Mouse (Mus musculus) common myeloid progenitor, adult 5-6 weeks (primary cell): ENCODE data around the gene Ccdc40. TPM values are rescaled to one million over a fixed set of nuclear protein-coding genes. Genes with fewer than 3 reads are reported as not detected.
"Not testable (repeated sequence)": the region's sequence is repeated elsewhere in the genome, so short reads cannot be mapped to it uniquely, and the experiment has no call there.

Experiments used
- ATAC-seq: replicated peaks from 2 replicates; pipeline ENCODE4 v1.8.0; 2016; ENCODE audit warnings: low read depth, mild to moderate bottlenecking, moderate TSS enrichment, inconsistent platforms; ENCODE audit not compliant: poor library complexity, severe bottlenecking
- total RNA-seq: library from RNA; stranded (forward); fragments of 200-1000, 187-1606 nt; gene quantifications from 2 replicates; pipeline ENCODE4 v1.2.3, GENCODE M21; 2017

Ccdc40 gene
- total RNA-seq, 1 experiment from 2014 or later = 24.3 TPM

DNA sequence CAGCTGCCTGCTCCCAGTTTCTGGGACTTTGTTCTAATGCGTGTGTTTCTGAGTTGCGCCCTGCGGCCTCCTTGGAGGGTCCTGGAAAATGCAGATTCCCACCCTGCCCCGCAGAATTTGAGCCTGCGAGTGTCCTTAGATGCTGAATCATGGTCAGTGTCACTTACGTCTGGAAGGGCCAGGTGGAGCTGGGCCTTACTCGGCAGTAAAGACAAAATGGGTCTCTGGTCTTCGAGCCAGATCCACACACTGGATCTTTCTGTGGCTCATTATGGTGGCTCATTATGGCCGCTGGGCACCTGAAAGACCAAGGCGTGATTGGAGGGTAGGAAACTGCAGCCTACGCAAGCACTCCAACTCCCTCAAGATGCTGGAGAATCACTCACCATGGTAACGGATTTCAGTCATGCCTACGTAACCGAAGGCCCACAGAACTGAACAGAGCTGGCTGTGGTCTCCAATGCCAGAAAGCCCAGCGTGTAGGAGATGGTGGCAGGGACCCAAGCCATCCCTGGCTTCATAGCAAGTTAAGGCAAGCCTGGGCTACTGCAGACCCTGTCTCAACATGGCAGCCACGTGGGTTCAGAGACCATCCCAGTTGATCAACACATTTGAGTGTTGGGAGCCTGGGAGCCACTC lies 40.3 kb downstream of the Ccdc40 start:
- ATAC-seq = no peak

DNA sequence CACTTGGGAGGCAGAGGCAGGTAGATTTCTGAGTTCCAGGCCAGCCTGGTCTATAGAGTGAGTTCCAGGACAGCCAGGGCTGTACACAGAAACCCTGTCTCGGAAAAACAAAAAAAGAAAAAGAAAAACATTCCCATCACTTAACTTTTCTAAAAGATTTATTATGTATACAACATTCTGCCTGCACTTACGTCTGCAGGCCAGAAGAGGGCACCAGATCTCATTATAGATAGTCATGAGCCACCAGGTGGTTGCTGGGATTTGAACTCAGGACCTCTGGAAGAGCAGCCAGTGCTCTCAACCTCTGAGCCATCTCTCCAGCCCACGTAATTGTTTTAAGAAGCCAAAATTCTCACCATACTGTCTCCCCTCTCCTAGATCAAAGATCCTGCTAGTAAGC lies 44.1 kb downstream of the Ccdc40 start:
- not testable (repeated sequence) for ATAC-seq

GRCm38 (mm10) chr11:119273186-119273930 lies 45.0 kb downstream of the Ccdc40 start:
- peak; percentile 26; the same call in 1 of the 2 replicates for ATAC-seq

- ATAC-seq = no peak
Measured at GRCm38 (mm10) chr11:119281030-119281429, 52.7 kb downstream of the Ccdc40 start.

DNA sequence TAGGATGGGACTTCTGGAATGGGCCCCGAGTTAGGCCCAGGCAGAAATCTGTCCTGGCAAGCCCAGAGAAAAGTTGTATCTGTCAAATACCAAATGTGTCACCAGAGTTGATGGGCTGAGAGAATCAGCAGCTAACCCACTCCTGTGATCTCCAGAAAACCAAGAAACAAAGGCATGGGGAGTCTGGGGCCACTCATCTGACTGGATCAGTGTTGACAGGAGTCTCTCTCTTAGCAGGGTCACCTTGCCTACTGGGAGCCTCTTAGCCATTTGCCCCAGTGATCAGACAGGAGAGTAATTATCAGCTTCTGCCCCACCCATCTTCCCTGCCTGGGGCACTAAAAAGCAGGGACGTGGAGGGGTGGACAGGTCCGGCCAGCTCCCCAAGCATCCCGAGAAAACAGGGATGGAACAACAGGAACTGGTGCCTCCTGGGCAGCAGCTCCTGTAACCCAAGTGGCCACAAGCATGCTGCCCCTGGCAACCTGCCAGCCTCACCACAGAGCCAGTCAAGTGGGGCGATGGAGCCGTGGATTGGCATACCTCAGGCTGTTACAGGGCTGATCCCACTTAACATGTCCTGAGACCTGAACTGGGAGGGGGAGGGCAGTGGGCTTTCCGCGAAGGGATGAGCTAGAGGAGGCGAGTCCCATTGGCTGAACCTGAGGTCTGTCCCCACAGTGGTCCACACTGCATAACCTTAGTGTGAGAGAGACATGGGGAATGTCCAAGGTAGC lies 57.6 kb downstream of the Ccdc40 start:
- no peak for ATAC-seq

GRCm38 (mm10) chr11:119287207-119287992 lies 59.0 kb downstream of the Ccdc40 start:
- no peak for ATAC-seq

GRCm38 (mm10) chr11:119292861-119293260 lies 64.5 kb downstream of the Ccdc40 start:
- not testable (repeated sequence) for ATAC-seq

GRCm38 (mm10) chr11:119297996-119298395 lies 69.6 kb downstream of the Ccdc40 start:
- ATAC-seq = no peak

- no peak for ATAC-seq
Measured at GRCm38 (mm10) chr11:119298917-119299316, 70.5 kb downstream of the Ccdc40 start.

GRCm38 (mm10) chr11:119299391-119300245 lies 71.2 kb downstream of the Ccdc40 start, which contains the start of gene Eif4a3:
Eif4a3 (minus strand) TSS chr11:119300089.
- peak; percentile 84 for ATAC-seq

DNA sequence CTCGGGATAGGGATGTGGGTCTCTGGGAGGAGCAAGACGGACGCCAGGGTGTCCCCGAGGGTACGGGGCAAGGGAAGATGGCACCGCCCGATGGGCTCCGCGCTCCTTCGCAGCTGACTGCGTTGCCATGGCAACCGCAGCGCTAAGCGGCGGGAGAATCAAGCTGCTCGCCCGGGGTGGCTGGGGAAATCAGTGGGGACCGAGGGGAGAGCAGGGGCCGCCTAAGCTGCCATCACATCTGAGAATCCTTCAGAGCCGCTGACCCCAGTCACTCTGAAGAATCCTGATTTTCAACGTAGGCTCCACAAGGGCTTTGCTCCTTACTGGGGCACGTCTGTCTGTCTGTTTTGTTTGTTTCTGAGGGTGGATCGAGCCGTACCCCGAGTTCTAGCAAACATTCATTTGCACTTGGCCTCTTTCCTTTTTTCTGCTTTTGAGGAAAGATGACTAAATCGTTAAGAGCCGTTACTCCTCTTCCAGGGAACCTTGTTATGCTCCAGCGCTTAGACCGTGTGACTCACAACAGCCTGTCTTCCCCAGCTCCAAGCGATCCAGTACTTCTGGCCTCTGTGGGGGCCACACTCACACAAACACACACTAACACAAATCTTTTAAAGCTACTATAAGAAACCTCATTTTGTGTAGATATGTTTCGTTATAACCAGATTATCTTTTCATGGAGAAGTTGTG lies 72.0 kb downstream of the Ccdc40 start:
- peak; percentile 48 for ATAC-seq

- no peak for ATAC-seq
Measured at GRCm38 (mm10) chr11:119300986-119301385, 72.6 kb downstream of the Ccdc40 start.

DNA sequence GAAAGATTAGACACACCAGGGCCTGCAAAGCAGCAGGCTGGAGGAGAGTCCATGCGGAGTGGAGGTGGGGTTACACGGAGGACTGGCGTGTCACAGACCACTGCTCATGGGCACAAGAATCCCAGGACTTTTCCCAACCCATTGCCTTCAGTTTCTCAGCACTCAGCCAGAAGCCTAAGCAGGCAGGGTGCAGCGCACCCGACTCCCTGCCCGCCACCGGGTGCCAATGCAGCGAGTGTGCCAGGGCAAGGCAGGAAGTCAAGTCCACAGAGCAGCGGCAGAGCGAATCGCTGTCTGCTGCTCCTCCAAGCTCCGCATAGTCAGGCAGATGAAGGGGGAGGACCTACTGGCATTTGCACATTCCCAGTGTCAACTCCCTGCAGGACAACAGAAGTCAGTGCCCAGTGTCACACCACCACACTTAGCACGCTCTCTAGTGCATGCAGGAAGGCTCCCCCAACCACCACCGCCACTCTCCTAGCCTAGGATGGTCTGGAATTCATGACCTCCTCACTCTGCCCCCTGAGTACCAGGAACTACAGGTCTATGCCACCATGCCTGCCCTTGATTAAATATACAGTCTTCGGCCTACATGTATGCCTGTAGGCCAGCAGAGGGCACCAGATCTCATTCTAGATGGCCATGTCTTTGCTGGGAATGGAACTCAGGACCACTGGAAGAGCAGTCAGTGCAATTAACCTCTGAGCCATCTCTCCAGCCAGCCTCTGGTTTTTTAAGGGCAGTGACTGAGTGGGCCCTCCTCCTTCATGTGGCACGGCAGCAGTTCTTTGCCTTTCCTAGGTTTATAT lies 76.7 kb downstream of the Ccdc40 start:
- ATAC-seq = peak; percentile 84

DNA sequence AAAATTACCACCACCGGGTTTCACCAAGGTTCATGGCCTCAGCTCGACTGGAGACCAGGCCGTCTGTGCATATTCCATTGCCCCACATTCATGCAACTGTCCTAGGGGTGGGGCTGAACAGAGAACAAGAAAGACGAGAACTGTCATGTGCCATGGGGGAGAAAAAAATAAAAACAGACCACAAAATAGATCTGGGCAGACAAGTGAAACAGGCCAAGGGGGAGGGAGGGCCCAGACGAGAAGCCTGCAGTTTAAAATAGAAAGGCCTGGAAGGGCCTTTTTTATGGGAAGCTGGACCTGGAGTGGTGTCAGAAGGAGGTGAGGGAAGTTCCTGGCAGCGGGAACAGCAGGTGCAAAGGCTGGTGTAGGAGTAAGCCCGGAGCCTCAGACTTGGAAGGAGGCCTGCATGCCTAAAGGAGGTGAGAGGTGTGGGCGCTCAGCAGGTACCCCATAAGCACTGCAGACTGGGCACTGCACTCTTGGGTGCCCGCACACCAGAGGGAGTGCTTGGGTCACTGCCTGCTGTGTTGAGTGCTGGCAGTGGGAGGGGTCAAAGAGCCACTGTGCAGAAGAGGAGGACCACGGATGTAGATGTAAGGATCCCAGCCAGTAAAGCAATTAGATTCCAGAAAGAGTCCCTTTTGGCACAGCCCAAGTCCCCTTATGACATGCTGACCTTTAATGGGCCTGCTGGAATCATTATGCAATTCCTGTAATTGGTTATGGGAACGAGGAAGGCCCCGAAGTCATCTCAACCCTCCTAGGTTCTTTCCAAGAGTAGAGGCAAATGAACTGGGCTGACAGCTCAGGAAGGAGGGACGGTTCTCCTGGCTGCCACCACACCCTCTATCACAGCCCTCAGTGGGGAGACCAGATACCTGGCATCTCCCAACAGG lies 78.6 kb downstream of the Ccdc40 start:
- no peak for ATAC-seq

DNA sequence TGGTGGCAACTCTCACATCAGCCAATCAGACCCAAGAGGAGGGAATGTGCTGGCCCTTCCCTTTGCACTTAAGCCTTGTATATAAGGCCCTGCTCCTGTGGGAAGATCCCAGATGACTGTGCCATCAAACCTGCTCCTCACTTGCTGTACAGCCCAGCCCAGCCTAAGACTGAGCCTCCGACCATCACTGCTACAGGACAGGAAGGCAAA lies 79.2 kb downstream of the Ccdc40 start, which contains the start of gene Card14:
Gene Card14 (plus strand): TSS at position 111 of the 210 bp plus-strand sequence.
- ATAC-seq = no peak

DNA sequence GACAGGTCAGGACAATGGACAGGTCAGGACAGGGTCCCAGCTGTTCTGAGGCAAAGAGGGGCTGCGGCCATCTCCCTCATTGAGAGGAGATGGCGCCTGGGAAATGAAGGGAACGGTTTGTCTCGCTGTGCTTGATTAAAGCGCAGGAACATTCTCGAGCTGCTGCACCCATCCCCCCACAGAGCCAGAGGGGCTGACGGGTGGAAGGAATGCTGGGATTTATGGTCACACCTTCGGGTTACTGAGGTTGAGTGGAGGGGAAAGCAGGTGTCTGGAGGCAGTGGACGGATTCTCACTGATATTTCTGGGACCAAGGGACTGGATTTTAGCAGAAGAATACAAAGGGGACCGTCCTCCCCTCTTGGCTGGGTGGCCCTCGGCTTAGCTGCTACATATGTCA lies 79.5 kb downstream of the Ccdc40 start:
- no peak for ATAC-seq

GRCm38 (mm10) chr11:119310621-119311020 lies 82.2 kb downstream of the Ccdc40 start:
- ATAC-seq = no peak
